Mouse (Mus musculus) cerebellum, adult 9-11 months (tissue): ENCODE data around the gene Krit1.
A peak's percentile ranks its signal among the peaks of the same experiment; 100 is the strongest.

Experiments used
- DNase-seq: peaks from one replicate; pipeline ENCODE4 v3.0.0; 2022

Gene Krit1

GRCm38 (mm10) chr5:3893459-3894293, 90.7 kb downstream of the Krit1 start, which contains the start of gene Mterf1a:
Gene Mterf1a (minus strand): TSS chr5:3893933.
- peak; percentile 65 for DNase-seq

GRCm38 (mm10) chr5:3894294-3894619, 91.3 kb downstream of the Krit1 start:
- peak; percentile 9 for DNase-seq
